Comparison of ENCODE assay signal across 16 mouse cellular contexts in the genomic region with DNA sequence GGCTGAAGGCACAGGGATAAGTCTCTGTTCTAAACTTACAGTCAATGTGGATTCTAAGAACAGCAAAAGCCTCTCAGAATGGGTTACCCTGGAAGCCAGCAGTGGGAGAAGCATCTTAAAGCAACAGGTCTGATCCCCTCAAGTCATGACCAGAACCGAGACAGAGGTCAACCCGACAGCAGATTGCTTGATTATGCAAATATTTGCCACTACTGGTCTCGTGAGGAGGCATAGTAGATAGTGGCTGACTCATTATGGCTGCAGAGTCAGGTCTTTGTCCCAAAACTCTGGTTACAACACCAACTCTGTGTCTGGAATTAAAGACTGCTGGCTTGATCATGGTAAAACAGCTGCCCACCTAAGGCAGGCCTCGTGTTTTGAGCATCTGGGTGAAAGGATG. TPM values are rescaled to one million over a fixed set of nuclear protein-coding genes. Genes with fewer than 3 reads are reported as not detected.
A peak's percentile ranks its signal among the peaks of the same experiment; 100 is the strongest.
DNase-seq lines count a peak whose midpoint lies in the region; TF ChIP-seq lines count a peak whose summit lies in the region.
"Had no signal": no experiment of that assay in that cellular context is flagged by ENCODE, and none has a peak within 500 bp of the region (broad histone marks: within the 10 kb centered on the region; RNA-seq: fewer than 3 reads in every experiment).

No protein-coding gene starts in this region.

- no peak for TF ChIP-seq CTCF in left cerebral cortex, adult 2 months (IDR thresholded peaks at IDR 0.05)

- H3K27ac ChIP-seq in left cerebral cortex, adult 2 months: peak overlapping the region; percentile 44
- H3K27ac ChIP-seq: kidney, embryonic 15.5 days; limb, embryonic 12.5 days; liver, embryonic 14.5 days; neural tube, embryonic 15.5 days had no signal

- intact Hi-C loops in left cerebral cortex, adult 2 months (cut with DNase I): no loop called here
- intact Hi-C loops in left cerebral cortex, postnatal 25 days (cut with DNase I): no loop called here

- no peak overlapping the region for H3K4me3 ChIP-seq in left cerebral cortex, adult 2 months
- H3K4me3 ChIP-seq: forebrain, embryonic 10.5 days; kidney, embryonic 15.5 days; limb, embryonic 12.5 days; neural tube, embryonic 15.5 days had no signal

- no peak for DNase-seq in left cerebral cortex, adult 2 months (ENCODE audit: extremely low spot score in 1 of 2, low spot score in 2 of 2)
- no peak for DNase-seq in left cerebral cortex, postnatal 25 days (ENCODE audit: low spot score in 2 of 2)
- peak; percentile 53 for DNase-seq in 416B (ENCODE audit: low read depth)
- DNase-seq in A20 (ENCODE audit: low read depth, low spot score): peak; percentile 53
- peak; percentile 33 for DNase-seq in induced T-regulatory cell, adult 2 months (ENCODE audit: low read depth)
- DNase-seq in embryo, embryonic 10 days (ENCODE audit: low spot score): no peak
- DNase-seq in layer of hippocampus, adult 8-10 months (ENCODE audit: low spot score in 2 of 2): no peak
- DNase-seq: cerebellum, adult 11 months; cerebellum, adult 9-11 months; gastrocnemius, postnatal 36 days; kidney, adult 11 months had no signal

RNA-seq across cellular contexts. Expression of a gene that starts 11.9 kb away (rescaled TPM):
- total RNA-seq in left cerebral cortex, adult 2 months (2021): 10 to 100 TPM; 39.2 to 41.2 TPM
- total RNA-seq in left cerebral cortex, postnatal 25 days (2021): 10 to 100 TPM; 36.1 to 38.7 TPM
- total RNA-seq in layer of hippocampus, adult 8-10 months (2022): 10 to 100 TPM; 50.1 to 62.3 (median 53.7) TPM

Comparison
In these comparisons a context has a peak if more than half of its experiments do, and no peak if none do; other contexts are left out.
1. DNase-seq: peak in 416B (single experiment), A20 (single experiment) and induced T-regulatory cell, adult 2 months (single experiment); none in left cerebral cortex, adult 2 months (0 of 2), left cerebral cortex, postnatal 25 days (0 of 2), embryo, embryonic 10 days (single experiment) and layer of hippocampus, adult 8-10 months (0 of 2).